Mouse (Mus musculus) limb, embryonic 14.5 days (tissue): ENCODE data around the gene Lrrc36. TPM values are rescaled to one million over a fixed set of nuclear protein-coding genes. Genes with fewer than 3 reads are reported as not detected.

Experiments used
- ATAC-seq: fragments of 200-750 bp; cut with Nextera tagmentation; 2 replicates; pipeline ENCODE4 v1.8.0; 2017; ENCODE audit warnings: low read depth, moderate number of reproducible peaks, moderate TSS enrichment; ENCODE audit not compliant: low FRiP score
- DNase-seq: peaks from one replicate; pipeline ENCODE4 v3.0.0-alpha.2; 2015; ENCODE audit warnings: low spot score
- H3K27ac ChIP-seq: fragments of 300-500 bp; sonication (generic); replicated peaks from 2 replicates; pipeline ENCODE4 v1.5.1; 2014; ENCODE audit warnings: low read depth, mild to moderate bottlenecking, low read length, moderate library complexity, mixed read lengths
- H3K27me3 ChIP-seq: fragments of 300-500 bp; sonication (generic); 2 replicates; pipeline ENCODE4 v1.6.1; 2014; ENCODE audit warnings: low read length, mixed read lengths; ENCODE audit not compliant: control insufficient read depth, insufficient read depth
- H3K36me3 ChIP-seq: fragments of 300-500 bp; sonication (generic); 2 replicates; pipeline ENCODE4 v1.6.1; 2014; ENCODE audit warnings: mild to moderate bottlenecking, low read length, moderate library complexity, mixed read lengths; ENCODE audit not compliant: control insufficient read depth, insufficient read depth
- H3K4me1 ChIP-seq: fragments of 300-500 bp; sonication (generic); 2 replicates; pipeline ENCODE4 v1.6.1; 2014; ENCODE audit warnings: antibody characterized with exemption, low read length, mixed read lengths; ENCODE audit not compliant: control insufficient read depth, insufficient read depth
- H3K4me2 ChIP-seq: fragments of 300-500 bp; sonication (generic); replicated peaks from 2 replicates; pipeline ENCODE4 v1.6.1; 2014; ENCODE audit warnings: low read depth, mild to moderate bottlenecking, low read length, moderate library complexity; ENCODE audit not compliant: severe bottlenecking
- H3K4me3 ChIP-seq: fragments of 300-500 bp; sonication (generic); replicated peaks from 2 replicates; pipeline ENCODE4 v1.5.1; 2014; ENCODE audit warnings: low read length
- H3K9ac ChIP-seq: fragments of 300-500 bp; sonication (generic); 2 replicates; pipeline ENCODE4 v1.6.1; 2014; ENCODE audit warnings: mild to moderate bottlenecking, low read depth, low read length, moderate library complexity; ENCODE audit not compliant: severe bottlenecking
- H3K9me3 ChIP-seq: fragments of 300-500 bp; sonication (generic); 2 replicates; pipeline ENCODE4 v1.6.1; 2016; ENCODE audit warnings: low read length; ENCODE audit not compliant: control insufficient read depth
- POLR2A ChIP-seq: fragments of 200-500 bp; IDR thresholded peaks from 2 replicates; pipeline ENCODE4 v1.8.0; 2012; ENCODE audit warnings: inconsistent platforms, mild to moderate bottlenecking, moderate library complexity, borderline replicate concordance; ENCODE audit not compliant: insufficient read depth, insufficient read length; ENCODE audit errors: extremely low read depth
- WGBS: fragments of 180-500 bp; shearing (Covaris S2); extraction: QIAGEN DNeasy Blood & Tissue Kit; methylation state at CpG from one replicate; pipeline ENCODE4 v1.1.7; 2014; 5-methylcytosine and 5-hydroxymethylcytosine counted together
- polyA plus RNA-seq, 2 experiments: library from polyadenylated mRNA; depleted of rRNA in 1 of 2; stranded (reverse) in 1 of 2; unstranded in 1 of 2; fragments of >200 nt; fragmentation: Nextera tagmentation in 1 of 2; extraction: Ambion mirVana in 1 of 2; gene quantifications; 2 replicates each; pipeline versions ENCODE4 v1.2.1 to v1.2.3; 2012 to 2014

Lrrc36 gene
- polyA plus RNA-seq, 2 experiments = 0.62 to 0.84 TPM

- no peak for TF ChIP-seq POLR2A
Observed at GRCm38 (mm10) chr8:105437078-105437748, 23.8 kb downstream of the Lrrc36 start.

GRCm38 (mm10) chr8:105438865-105439264 is 25.5 kb downstream of the Lrrc36 start:
- Histone ChIP-seq H3K9me3 (no peaks in the 10 kb centered on the region), H3K4me3 (no peak overlapping the region), H3K27ac (no peak overlapping the region), H3K4me1 (no peaks in the 10 kb centered on the region), H3K27me3 (no peaks in the 10 kb centered on the region), H3K36me3 (no peaks in the 10 kb centered on the region), H3K9ac (no peak overlapping the region), H3K4me2 (no peak overlapping the region)
- 45% methylated on average over 5 of the region's 5 CpGs for WGBS
- TF ChIP-seq POLR2A = no peak
- ATAC-seq = no peak
- DNase-seq = no peak

More at GRCm38 (mm10) chr8:105437078-105437748, 23.8 kb downstream of the Lrrc36 start:
- Histone ChIP-seq H3K9ac (no peak overlapping the region), H3K27ac (no peak overlapping the region), H3K36me3 (no peaks in the 10 kb centered on the region), H3K27me3 (no peaks in the 10 kb centered on the region), H3K4me3 (no peak overlapping the region), H3K9me3 (no peaks in the 10 kb centered on the region), H3K4me2 (no peak overlapping the region), H3K4me1 (no peaks in the 10 kb centered on the region)
- WGBS = 85% methylated on average over 5 of the region's 5 CpGs
- ATAC-seq (no peak), DNase-seq (no peak)

- Histone ChIP-seq H3K9me3 (no peaks in the 10 kb centered on the region), H3K4me1 (peaks cover 4% of the 10 kb centered on the region; the same call in 1 of the 2 replicates), H3K27ac (no peak overlapping the region), H3K36me3 (no peaks in the 10 kb centered on the region), H3K4me3 (no peak overlapping the region), H3K27me3 (no peaks in the 10 kb centered on the region), H3K4me2 (no peak overlapping the region), H3K9ac (no peak overlapping the region)
- no peak for TF ChIP-seq POLR2A
- WGBS = 8% methylated on average over 6 of the region's 6 CpGs
- DNase-seq (peak; percentile 45), ATAC-seq (0 out of 2 replicates have a peak, but pooled peaks have one; percentile 15)
Observed at GRCm38 (mm10) chr8:105441433-105441832, 28.1 kb downstream of the Lrrc36 start.

DNA sequence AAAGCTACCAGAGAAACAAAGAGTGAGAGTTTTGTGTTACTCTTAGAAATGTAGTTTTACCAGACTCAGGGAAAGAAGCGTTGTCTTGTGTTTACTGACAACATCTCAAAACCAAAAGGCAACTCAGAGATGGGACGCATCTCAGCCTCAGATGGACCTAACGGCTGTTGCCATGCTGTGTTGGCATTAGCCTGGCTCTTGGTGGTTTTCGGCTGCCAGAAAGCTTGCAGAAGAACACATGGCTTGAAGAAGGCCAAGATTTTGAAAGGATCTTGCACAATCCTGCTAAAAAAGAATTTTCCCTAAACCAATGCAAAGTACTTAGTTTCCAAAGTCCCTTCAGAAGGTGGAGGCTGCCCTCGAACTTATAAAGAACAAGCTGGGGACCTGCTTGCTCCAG is 29.3 kb downstream of the Lrrc36 start:
- Histone ChIP-seq H3K36me3 (no peaks in the 10 kb centered on the region), H3K9ac (no peak overlapping the region), H3K9me3 (no peaks in the 10 kb centered on the region), H3K27ac (no peak overlapping the region), H3K4me2 (no peak overlapping the region), H3K4me3 (no peak overlapping the region), H3K4me1 (peaks cover 4% of the 10 kb centered on the region; the same call in 1 of the 2 replicates), H3K27me3 (no peaks in the 10 kb centered on the region)
- TF ChIP-seq POLR2A = no peak
- ATAC-seq (no peak), DNase-seq (no peak)
- 93% methylated on average over 5 of the region's 5 CpGs for WGBS

DNA sequence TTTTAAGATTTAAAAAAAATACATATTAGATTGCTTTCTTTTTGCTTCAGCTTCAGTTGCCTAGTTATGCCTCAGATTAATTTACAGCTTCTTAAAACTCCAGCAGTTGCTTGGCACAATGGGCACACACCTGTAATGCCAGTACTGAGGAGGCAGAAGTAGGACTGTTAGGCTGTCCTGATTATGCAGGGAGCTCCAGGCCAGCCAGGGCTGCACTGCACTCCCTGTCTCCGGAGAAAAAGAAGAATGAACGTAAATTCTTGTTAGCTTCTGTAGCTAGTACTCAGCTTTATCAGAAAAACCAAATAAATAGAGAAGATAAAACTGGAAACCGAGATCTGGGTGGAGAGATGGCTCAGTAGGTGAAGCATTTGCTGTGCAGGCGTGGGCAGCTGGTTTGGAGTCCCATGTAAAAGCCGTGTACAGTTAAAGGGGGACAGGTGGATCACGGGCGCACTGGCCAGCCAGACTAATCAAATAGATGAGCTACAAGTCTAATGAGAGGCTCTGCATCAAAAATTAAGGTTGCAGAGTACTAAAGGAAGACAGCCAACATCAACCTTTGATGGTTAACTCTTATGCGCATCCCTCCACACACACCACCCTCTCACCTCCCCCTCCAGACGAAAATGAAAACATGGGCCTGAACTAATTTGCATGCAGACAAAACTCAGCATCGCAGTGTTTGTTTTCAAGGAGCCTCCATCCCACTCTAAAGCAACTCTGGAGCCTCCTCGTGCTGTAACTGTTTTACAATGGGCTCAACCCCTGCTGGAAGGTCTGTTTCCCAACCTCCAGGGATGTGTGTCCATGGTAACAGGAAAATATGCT is 32.1 kb downstream of the Lrrc36 start:
- Histone ChIP-seq H3K27ac (no peak overlapping the region), H3K9me3 (no peaks in the 10 kb centered on the region), H3K4me1 (peaks cover 4% of the 10 kb centered on the region; the same call in 1 of the 2 replicates), H3K36me3 (no peaks in the 10 kb centered on the region), H3K9ac (no peak overlapping the region), H3K4me2 (no peak overlapping the region), H3K27me3 (no peaks in the 10 kb centered on the region), H3K4me3 (no peak overlapping the region)
- WGBS = 42% methylated on average over 11 of the region's 11 CpGs
- no peak for TF ChIP-seq POLR2A
- DNase-seq = peak; percentile 44
- peak; percentile 80 for ATAC-seq
